ENCODE assay signal across 15 mouse cellular contexts in the genomic region with DNA sequence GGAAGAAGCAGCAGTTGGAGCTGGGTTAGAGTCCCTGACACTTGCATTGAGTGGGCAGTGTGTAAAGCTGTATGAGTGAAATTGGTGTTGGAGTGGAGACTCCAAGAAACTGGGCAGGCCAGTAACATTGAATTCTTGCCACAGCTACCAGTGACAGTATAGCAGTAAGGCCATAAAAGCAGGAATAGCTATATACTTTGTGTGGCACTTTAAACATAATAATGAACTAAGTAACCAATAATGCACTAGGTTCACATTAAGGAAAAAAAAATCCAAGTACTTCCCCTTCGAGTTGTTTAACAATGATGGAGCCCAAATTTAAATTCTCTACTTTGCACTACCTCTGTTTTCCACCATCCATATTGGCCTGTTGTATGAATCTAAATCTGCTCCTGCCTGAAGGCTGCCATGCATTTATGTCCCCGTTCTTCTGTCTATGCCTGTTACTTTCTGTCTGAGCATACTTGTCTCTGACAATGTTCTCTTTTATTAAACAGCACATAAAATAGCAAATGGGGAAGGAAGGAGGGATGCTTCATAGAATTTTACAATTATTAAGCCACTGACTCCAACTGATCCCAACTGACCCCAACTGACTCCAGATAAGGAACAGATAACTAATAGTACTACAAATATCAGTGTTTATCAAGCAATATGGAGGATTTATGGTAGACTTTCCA.
"Had no signal": no experiment of that assay in that cellular context is flagged by ENCODE, and none has a peak within 500 bp of the region (broad histone marks: within the 10 kb centered on the region; RNA-seq: fewer than 3 reads in every experiment).

No protein-coding gene starts in this region.

- DNase-seq: heart, postnatal 10 days; heart, postnatal 14 days; heart, postnatal 36 days; heart, postnatal 4 days; kidney, adult 11 months; kidney, adult 18-20 months; kidney, adult 2 months; kidney, adult 9 months; kidney, postnatal 10 days; kidney, postnatal 14 days; kidney, postnatal 25 days; kidney, postnatal 36 days; kidney, postnatal 4 days; layer of hippocampus, adult 9-11 months; layer of hippocampus, postnatal 36 days had no signal
